Mouse (Mus musculus): ENCODE data around the gene Naglu. TPM values are rescaled to one million over a fixed set of nuclear protein-coding genes. Genes with fewer than 3 reads are reported as not detected.

The Naglu gene
- polyA plus RNA-seq, 1 experiment from 2014 or later: 16.6 TPM

- no peaks in the 10 kb centered on the region for H3K9me3 ChIP-seq (replicated peaks)
- peaks cover 47% of the 10 kb centered on the region for H3K4me1 ChIP-seq
- H3K27me3 ChIP-seq: peaks cover 5% of the 10 kb centered on the region; the same call in 1 of the 2 replicates
- H3K36me3 ChIP-seq: peaks cover 37% of the 10 kb centered on the region
- H3K27ac ChIP-seq (replicated peaks): no peak overlapping the region
- H3K4me2 ChIP-seq (replicated peaks): no peak overlapping the region
- H3K9ac ChIP-seq: 0 out of 2 replicates have a peak overlapping the region, but pooled peaks have one; percentile 80
- ATAC-seq (ENCODE audit: insufficient number of reproducible peaks, low FRiP score, low TSS enrichment, low read depth): no peak
- 90% methylated on average over 18 of the region's 18 CpGs for WGBS
- no peak overlapping the region for H3K4me3 ChIP-seq (replicated peaks)
These were observed 16.0 kb downstream of the Naglu start for GRCm38 (mm10) chr11:101085617-101086322.

- H3K36me3 ChIP-seq: peaks cover 42% of the 10 kb centered on the region
- WGBS: 78% methylated on average over 6 of the region's 6 CpGs
- no peaks in the 10 kb centered on the region for H3K9me3 ChIP-seq (replicated peaks)
- H3K9ac ChIP-seq: peak overlapping the region; percentile 80
- H3K27me3 ChIP-seq: 0 out of 2 replicates have a peak, but pooled peaks cover under 1% of the 10 kb centered on the region
- peak overlapping the region; percentile 72 for H3K4me3 ChIP-seq (replicated peaks)
- H3K4me1 ChIP-seq: peaks cover 46% of the 10 kb centered on the region
- no peak for ATAC-seq (ENCODE audit: insufficient number of reproducible peaks, low FRiP score, low TSS enrichment, low read depth)
- peak overlapping the region; percentile 92 for H3K4me2 ChIP-seq (replicated peaks)
- peak overlapping the region; percentile 87 for H3K27ac ChIP-seq (replicated peaks)
These were observed 16.5 kb downstream of the Naglu start for GRCm38 (mm10) chr11:101086323-101086674.

- Histone ChIP-seq H3K4me1 (peaks cover 39% of the 10 kb centered on the region), H3K36me3 (peaks cover 49% of the 10 kb centered on the region), H3K9me3 (replicated peaks) (no peaks in the 10 kb centered on the region), H3K4me3 (replicated peaks) (peak within 1 kb of the TSS; percentile 72), H3K4me2 (replicated peaks) (peak within 1 kb of the TSS; percentile 92), H3K9ac (peak within 1 kb of the TSS; percentile 80), H3K27ac (replicated peaks) (peak within 1 kb of the TSS; percentile 87), H3K27me3 (no peaks in the 10 kb centered on the region)
- ATAC-seq (ENCODE audit: insufficient number of reproducible peaks, low FRiP score, low TSS enrichment, low read depth): peak; percentile 82
- WGBS: 1% methylated on average over 52 of the region's 52 CpGs
These were observed 17.2 kb downstream of the Naglu start, which contains the start of gene Mlx for GRCm38 (mm10) chr11:101086756-101087681. Gene Mlx (plus strand): TSS chr11:101087277.

- Histone ChIP-seq H3K4me1 (peaks cover 39% of the 10 kb centered on the region), H3K9ac (peak overlapping the region; percentile 80), H3K4me2 (replicated peaks) (peak overlapping the region; percentile 92), H3K36me3 (peaks cover 55% of the 10 kb centered on the region), H3K27ac (replicated peaks) (peak overlapping the region; percentile 87), H3K9me3 (replicated peaks) (no peaks in the 10 kb centered on the region), H3K4me3 (replicated peaks) (peak overlapping the region; percentile 72), H3K27me3 (no peaks in the 10 kb centered on the region)
- no peak for ATAC-seq (ENCODE audit: insufficient number of reproducible peaks, low FRiP score, low TSS enrichment, low read depth)
- WGBS: 6% methylated on average over 8 of the region's 8 CpGs
These were observed 17.9 kb downstream of the Naglu start for GRCm38 (mm10) chr11:101087682-101088055.

- H3K4me2 ChIP-seq (replicated peaks): no peak overlapping the region
- no peak overlapping the region for H3K27ac ChIP-seq (replicated peaks)
- no peaks in the 10 kb centered on the region for H3K27me3 ChIP-seq
- 86% methylated on average over 1 of the region's 1 CpGs for WGBS
- no peak overlapping the region for H3K4me3 ChIP-seq (replicated peaks)
- peaks cover 39% of the 10 kb centered on the region for H3K4me1 ChIP-seq
- H3K9me3 ChIP-seq (replicated peaks): no peaks in the 10 kb centered on the region
- H3K9ac ChIP-seq: no peak overlapping the region
- ATAC-seq (ENCODE audit: insufficient number of reproducible peaks, low FRiP score, low TSS enrichment, low read depth): no peak
- H3K36me3 ChIP-seq: peaks cover 62% of the 10 kb centered on the region
These were observed 20.1 kb downstream of the Naglu start for GRCm38 (mm10) chr11:101089931-101090330.

- 1% methylated on average over 18 of the region's 18 CpGs for WGBS
- peak overlapping the region; percentile 65 for H3K9ac ChIP-seq
- no peaks in the 10 kb centered on the region for H3K27me3 ChIP-seq
- peaks cover 73% of the 10 kb centered on the region for H3K36me3 ChIP-seq
- peak overlapping the region; percentile 95; the same call in 1 of the 2 replicates for H3K27ac ChIP-seq (replicated peaks)
- peaks cover 19% of the 10 kb centered on the region for H3K4me1 ChIP-seq
- H3K9me3 ChIP-seq (replicated peaks): no peaks in the 10 kb centered on the region
- ATAC-seq (ENCODE audit: insufficient number of reproducible peaks, low FRiP score, low TSS enrichment, low read depth): peak; percentile 34; the same call in 1 of the 2 replicates
- peak overlapping the region; percentile 87 for H3K4me2 ChIP-seq (replicated peaks)
- peak overlapping the region; percentile 94 for H3K4me3 ChIP-seq (replicated peaks)
These were observed 25.1 kb downstream of the Naglu start for GRCm38 (mm10) chr11:101094930-101095313.

GRCm38 (mm10) chr11:101095314-101096024 is 25.7 kb downstream of the Naglu start, which contains the start of gene Psmc3ip:
Gene Psmc3ip (minus strand): TSS chr11:101095436.
- Histone ChIP-seq H3K27me3 (no peaks in the 10 kb centered on the region), H3K4me2 (replicated peaks) (peak within 1 kb of the TSS; percentile 87), H3K27ac (replicated peaks) (peak within 1 kb of the TSS; percentile 95), H3K9ac (peak within 1 kb of the TSS; percentile 65), H3K4me1 (peaks cover 19% of the 10 kb centered on the region), H3K4me3 (replicated peaks) (peak within 1 kb of the TSS; percentile 94), H3K9me3 (replicated peaks) (no peaks in the 10 kb centered on the region), H3K36me3 (peaks cover 73% of the 10 kb centered on the region)
- under 1% methylated on average over 43 of the region's 43 CpGs for WGBS
- ATAC-seq (ENCODE audit: insufficient number of reproducible peaks, low FRiP score, low TSS enrichment, low read depth): peak; percentile 90

GRCm38 (mm10) chr11:101098231-101098630 is 28.4 kb downstream of the Naglu start:
- H3K4me1 ChIP-seq: peaks cover 19% of the 10 kb centered on the region
- 89% methylated on average over 8 of the region's 8 CpGs for WGBS
- H3K27ac ChIP-seq (replicated peaks): no peak overlapping the region
- no peaks in the 10 kb centered on the region for H3K27me3 ChIP-seq
- no peak for ATAC-seq (ENCODE audit: insufficient number of reproducible peaks, low FRiP score, low TSS enrichment, low read depth)
- no peak overlapping the region for H3K9ac ChIP-seq
- peaks cover 68% of the 10 kb centered on the region for H3K36me3 ChIP-seq
- H3K4me3 ChIP-seq (replicated peaks): no peak overlapping the region
- no peak overlapping the region for H3K4me2 ChIP-seq (replicated peaks)
- H3K9me3 ChIP-seq (replicated peaks): no peaks in the 10 kb centered on the region

GRCm38 (mm10) chr11:101103011-101103410 is 33.2 kb downstream of the Naglu start:
- H3K9me3 ChIP-seq (replicated peaks): no peaks in the 10 kb centered on the region
- H3K27ac ChIP-seq (replicated peaks): peak overlapping the region; percentile 79
- no peaks in the 10 kb centered on the region for H3K27me3 ChIP-seq

GRCm38 (mm10) chr11:101109351-101109750 is 39.5 kb downstream of the Naglu start:
- Histone ChIP-seq H3K9ac (no peak overlapping the region), H3K4me2 (replicated peaks) (no peak overlapping the region), H3K4me1 (no peaks in the 10 kb centered on the region), H3K4me3 (replicated peaks) (no peak overlapping the region), H3K9me3 (replicated peaks) (no peaks in the 10 kb centered on the region), H3K27ac (replicated peaks) (no peak overlapping the region), H3K36me3 (peaks cover 17% of the 10 kb centered on the region), H3K27me3 (no peaks in the 10 kb centered on the region)
- no peak for ATAC-seq (ENCODE audit: insufficient number of reproducible peaks, low FRiP score, low TSS enrichment, low read depth)
- WGBS: 67% methylated on average over 4 of the region's 4 CpGs

More at GRCm38 (mm10) chr11:101103011-101103410, 33.2 kb downstream of the Naglu start:
- no peak overlapping the region for H3K4me3 ChIP-seq (replicated peaks)
- H3K36me3 ChIP-seq: peaks cover 69% of the 10 kb centered on the region
- no peak overlapping the region for H3K9ac ChIP-seq
- no peak for ATAC-seq (ENCODE audit: insufficient number of reproducible peaks, low FRiP score, low TSS enrichment, low read depth)
- WGBS: 64% methylated on average over 5 of the region's 5 CpGs
- H3K4me1 ChIP-seq: no peaks in the 10 kb centered on the region
- no peak overlapping the region for H3K4me2 ChIP-seq (replicated peaks)

Data from embryonic facial prominence, embryonic 15.5 days (tissue).